Mouse (Mus musculus) right cerebral cortex, postnatal 36 days (tissue): ENCODE data around the gene Sgk2.
"Not testable (repeated sequence)": the region's sequence is repeated elsewhere in the genome, so short reads cannot be mapped to it uniquely, and the experiment has no call there.

ENCODE experiments used
- DNase-seq, 2 experiments: peaks; one replicate each; pipeline ENCODE4 v3.0.0; 2022; ENCODE audit warnings: low spot score in 2 of 2, mixed read lengths in 1 of 2

Gene Sgk2

GRCm38 (mm10) chr2:163058981-163059380 is 71.9 kb downstream of the Sgk2 start:
- not testable (repeated sequence) for DNase-seq

GRCm38 (mm10) chr2:163060630-163061029 is 73.5 kb downstream of the Sgk2 start:
- DNase-seq, result no peak

- DNase-seq, result no peak
These were observed 74.3 kb downstream of the Sgk2 start for GRCm38 (mm10) chr2:163061203-163062118.

- DNase-seq, result no peak
These were observed 75.0 kb downstream of the Sgk2 start for GRCm38 (mm10) chr2:163062119-163062508.
